Mouse (Mus musculus): Measurements from ENCODE around the gene Ghdc. TPM values are rescaled to one million over a fixed set of nuclear protein-coding genes. Genes with fewer than 3 reads are reported as not detected.

Gene Ghdc
- total RNA-seq, 2 experiments from 2014 or later = 7.0 to 8.7 TPM

DNA sequence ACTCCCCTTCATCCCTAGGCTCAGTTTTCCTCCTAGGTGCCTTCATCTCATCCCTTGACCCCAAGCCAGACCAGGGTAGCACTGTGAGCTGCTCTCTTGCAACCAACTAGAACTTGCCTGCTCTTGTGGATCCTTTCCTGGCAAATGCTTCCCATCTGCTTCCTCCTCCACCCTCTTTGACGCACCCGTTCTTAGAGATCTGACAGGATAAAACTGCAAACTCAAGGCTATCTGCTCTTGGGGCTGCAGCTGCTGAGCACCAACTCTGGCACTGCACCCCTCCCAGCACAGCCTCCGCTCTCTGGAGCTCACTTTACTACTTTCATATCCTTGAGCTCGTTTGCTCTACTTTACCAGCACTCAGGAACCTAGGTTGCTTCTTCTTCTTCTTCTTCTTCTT lies 22.1 kb downstream of the Ghdc start:
- no peak for DNase-seq (ENCODE audit: low spot score in 2 of 2)

DNA sequence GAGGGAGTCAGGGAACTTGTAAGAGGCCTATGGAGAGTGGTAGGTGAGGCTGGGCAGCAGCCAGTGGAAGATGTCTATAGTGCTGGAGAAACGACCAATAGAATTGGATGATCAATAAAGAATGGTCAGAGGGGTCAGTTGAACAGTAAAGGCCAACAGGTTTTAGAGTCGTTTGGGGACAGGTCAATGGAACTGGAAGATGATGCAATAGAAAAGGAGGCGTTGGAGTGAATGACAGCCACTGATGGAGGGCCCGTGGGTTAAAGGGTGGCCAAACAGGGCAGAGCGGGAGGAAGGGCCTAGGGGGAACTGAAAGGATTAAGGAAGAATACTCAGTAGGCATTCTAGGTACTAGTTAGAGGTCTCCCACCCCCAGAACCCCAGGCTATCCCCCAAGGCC lies 23.6 kb downstream of the Ghdc start:
- DNase-seq (ENCODE audit: low spot score in 2 of 2) = no peak

DNA sequence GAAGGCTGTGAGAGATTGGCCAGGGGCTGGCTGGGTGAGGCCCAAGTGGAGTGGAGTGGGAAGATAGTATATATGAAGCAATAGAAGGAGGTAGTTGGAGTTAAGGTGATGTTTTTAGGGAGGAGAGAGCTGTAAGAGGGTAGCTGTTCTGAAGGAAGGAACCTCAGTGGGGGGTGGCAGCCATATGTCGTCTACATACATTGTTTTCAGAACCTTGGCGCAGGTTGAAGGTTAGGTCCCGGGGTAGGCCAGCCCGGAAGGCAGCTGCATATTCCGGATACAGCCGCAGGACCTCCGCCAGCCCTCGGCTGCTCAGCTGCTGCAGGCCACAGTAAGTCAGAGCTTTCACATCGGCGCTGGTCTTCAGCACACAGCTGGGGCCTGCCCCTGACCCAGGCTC lies 24.2 kb downstream of the Ghdc start:
- DNase-seq (ENCODE audit: low spot score in 2 of 2) = no peak

DNA sequence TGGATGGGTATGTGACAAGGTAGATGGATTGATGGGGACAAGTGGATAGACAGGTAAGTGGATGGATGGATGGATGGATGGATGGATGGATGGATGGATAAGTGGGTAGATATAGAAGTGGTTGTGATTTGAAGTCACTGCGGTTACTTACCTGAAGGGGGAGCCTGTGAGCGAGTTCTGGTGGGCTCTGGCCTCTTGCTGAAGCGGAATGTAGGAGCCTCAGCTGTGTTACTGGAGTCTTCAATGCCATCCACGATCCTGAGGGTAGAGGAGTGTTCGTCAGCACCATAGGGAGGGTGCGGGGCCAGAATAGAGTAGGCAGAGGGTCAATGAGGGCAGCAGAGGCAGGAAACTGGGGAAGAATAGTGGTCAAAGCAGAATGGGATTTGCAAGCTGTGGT lies 25.7 kb downstream of the Ghdc start:
- no peak for DNase-seq (ENCODE audit: low spot score in 2 of 2)

DNA sequence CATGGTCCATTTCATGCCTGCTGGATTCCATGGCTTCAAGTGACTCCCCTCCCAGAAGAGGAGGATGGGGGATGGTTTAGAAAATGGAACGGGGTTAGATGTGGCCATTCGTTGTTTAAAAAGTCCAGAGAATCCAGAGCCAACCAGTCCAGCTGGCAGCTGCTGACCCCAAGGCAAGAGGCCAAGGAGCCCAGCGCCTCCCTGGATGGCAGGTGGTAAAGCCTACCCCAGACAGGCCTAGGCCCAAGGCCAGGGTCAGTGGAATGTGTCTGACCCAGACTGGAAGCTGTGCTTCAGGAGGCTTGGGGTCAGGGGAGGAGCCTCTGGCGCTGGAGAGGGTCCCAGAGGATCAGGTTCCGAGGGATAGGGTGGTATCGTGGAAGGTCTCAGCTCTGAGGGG lies 29.4 kb downstream of the Ghdc start:
- DNase-seq (ENCODE audit: low spot score in 2 of 2) = no peak

DNA sequence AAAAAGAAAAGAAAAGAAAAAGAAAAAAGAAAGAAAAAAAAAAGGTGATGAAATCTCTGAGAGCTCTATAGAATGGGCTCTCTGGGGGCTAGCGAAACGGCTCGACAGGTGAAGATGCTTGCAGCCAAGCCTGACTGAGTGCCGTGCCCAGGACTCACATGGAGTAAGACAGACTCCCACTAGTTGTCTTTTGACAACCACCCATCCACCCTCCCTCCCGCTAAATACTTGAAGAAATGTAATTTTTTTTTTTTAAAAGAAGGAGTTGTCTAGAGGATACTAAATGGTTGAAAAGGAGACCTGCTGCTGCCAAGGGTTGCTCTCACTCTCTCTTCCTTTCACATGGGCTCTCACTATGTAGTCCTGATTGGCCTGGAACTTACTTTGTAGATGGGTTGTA lies 32.0 kb downstream of the Ghdc start:
- no peak for DNase-seq (ENCODE audit: low spot score in 2 of 2)

DNA sequence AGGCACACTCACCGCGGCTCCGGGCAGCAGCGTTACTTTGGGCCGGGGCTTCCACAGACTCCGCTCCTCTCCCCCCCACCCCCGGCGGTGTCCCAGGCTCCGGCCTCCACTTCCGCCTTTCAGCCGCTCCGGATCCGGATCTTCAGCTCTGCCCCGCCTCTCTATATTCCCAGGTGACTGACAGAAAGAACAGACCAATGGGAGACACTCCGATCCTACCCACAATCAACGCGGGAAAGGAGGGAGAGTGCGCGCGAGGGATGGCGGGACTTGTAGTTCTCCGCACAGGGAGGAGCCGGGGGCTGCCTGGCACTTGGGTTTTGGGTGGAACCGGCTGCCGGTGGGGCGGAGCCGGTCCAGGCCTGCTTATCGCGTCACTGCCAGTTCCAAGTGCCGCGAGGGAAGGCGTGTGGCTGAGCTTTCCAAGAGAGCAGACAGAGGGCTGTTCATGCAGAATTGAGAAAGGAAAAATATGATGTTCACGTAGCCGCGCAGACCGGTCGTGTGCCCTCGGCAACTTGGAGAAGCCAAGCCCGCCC lies 32.6 kb downstream of the Ghdc start, which contains the start of gene Rab5c:
TSS of gene Rab5c (minus strand) at position 150 of the 539 bp plus-strand sequence.
- DNase-seq (ENCODE audit: low spot score in 2 of 2) = peak; percentile 97 to 99

DNA sequence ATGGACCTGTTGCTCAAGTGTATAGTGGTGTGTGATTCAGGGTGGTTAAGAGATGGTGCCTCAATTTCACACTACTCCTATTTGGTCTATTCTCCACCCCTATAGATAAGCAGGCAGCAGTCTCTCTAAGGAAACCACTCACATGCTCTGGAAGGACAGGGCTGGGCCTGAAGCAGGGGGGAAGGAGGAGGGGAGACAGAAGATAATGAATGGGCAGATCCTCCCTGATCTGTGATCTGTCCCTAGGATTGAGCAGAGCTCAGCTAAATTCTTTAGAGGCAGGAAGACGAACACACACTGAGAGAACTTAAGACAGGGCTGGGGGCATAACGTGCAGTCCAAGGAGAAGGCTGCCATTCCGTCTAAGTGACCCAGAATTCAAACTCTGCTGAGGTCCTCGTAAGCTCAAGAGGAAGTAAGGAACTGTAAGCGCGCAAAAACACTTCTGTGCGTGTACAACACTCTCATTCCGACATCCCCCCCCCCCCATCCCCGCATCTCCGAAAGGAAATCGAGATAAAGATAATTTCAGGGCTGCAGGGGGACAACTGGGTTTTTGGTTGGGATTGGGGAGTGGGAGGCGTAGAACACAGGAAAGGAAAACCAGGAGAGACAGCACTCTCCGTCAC lies 33.5 kb downstream of the Ghdc start:
- DNase-seq (ENCODE audit: low spot score in 2 of 2) = no peak

DNA sequence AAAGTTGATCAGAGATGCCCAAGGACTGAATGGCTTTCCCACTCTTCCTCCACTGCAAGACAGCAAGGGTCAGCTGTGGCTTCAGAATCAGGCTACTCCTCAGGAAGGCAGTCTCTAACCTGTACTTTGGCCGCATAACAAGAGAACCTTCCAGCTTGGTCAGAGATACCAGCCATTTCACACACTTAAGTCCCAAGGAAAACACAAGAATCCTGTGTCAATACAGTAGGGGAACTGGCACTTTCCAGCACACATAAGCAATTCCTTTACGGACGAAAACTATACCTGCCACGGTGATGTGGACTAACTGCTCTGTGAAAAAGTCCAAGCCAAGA lies 34.0 kb downstream of the Ghdc start:
- DNase-seq (ENCODE audit: low spot score in 2 of 2) = no peak

DNA sequence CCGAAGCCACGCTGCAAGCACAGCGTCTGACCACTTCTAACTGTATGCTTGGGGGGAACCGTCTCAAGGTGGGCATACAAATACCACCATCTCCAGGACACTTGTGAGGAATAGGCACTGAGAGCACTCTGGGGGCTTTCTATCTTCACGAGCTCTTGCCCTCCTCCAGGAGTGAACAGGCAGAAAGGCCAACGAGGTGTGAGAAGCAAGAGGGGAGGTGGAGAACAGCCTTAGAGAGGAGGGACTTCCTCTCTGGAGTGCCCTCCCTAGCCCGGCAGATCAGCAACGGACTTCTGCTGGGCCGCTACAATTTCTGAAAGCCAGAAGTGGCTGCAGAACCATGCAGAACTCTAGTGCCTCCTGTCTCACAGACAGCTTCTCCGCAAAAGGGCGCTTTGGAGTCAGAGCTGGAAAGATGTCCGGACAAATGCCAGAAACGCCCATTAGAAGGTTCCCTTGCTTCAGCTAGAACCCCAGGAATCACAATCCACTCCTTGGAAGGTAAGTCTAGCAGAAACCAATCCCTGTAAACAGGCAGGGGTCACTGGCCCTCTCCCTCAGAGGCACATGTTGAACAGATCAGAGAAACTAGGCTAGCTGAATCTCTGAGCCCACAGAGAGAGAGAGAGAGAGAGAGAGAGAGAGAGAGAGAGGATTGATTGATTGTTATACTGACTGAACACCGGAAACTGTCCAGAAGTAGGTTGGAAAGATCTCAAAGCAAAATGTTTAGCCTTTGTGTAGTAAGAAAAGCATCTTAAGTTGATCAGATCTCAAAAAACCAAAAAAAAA lies 34.6 kb downstream of the Ghdc start:
- no peak for DNase-seq (ENCODE audit: low spot score in 2 of 2)

DNA sequence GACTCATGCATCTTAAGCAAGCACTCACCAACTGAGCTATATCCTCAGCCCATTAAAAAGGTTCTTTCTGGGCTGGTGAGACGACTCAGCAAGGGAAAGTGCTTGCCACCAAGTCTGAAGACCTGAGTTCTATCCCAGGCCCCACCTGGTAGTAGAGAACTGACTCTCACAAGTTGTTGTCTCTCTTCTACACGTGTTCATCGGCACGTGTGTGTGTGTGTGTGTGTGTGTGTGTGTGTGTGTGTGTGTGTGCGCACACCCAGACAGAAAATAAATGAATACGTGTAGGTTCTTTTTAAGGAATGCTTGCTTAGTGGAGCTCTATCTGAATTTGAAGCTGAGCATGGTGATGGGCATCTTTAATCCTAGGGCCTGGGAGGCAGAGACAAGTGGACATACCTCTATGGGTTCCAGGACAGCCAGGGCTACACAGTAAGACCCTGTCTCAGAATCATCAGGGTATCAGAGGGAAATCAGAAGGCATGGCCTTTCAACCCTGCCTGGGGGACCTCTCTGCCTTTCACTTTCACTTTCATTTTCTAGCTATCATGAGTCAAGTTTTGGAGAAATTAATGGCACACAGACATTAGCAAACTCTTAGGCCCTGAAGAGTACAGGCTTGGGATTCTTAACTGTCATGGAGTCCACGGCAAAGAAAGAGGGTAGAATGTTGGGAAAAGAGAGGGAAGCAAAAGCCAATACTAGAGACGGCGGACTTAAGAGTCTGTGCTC lies 35.5 kb downstream of the Ghdc start:
- DNase-seq (ENCODE audit: low spot score in 2 of 2) = no peak

DNA sequence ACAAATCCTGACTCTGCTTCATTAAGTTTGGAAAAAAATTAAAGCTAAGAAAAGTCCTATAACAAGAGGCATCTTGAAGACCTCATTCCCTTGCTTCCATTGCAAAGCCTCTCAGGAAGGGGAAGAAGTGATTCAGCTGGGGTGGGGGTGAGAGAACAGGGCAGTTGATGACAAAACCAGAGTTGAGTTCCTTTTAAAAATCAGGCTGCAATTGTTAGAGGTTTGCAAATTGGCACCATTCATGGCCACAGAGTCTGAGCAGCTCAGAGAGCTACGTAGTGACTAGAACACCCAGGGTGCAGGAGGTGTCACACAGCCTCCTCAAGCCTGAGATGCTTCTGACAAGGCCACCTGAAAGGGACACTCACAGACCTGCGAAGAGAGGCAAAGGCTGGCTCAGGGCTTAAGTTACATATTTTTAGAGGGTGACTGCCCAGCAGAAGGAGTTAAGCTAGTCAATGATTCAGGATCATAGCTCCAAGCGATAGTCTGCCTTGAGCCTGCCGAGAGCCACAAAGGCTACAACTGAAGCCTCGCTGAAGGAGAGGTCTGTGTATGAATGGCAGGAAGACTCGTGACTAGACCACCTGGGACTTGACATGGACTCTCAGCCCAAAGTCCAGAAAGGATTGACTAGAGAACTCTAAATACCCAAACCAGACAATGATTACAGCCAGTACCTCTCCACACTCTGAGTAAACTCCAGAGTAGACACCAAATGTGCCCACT lies 40.1 kb downstream of the Ghdc start:
- no peak for DNase-seq (ENCODE audit: low spot score in 2 of 2)

DNA sequence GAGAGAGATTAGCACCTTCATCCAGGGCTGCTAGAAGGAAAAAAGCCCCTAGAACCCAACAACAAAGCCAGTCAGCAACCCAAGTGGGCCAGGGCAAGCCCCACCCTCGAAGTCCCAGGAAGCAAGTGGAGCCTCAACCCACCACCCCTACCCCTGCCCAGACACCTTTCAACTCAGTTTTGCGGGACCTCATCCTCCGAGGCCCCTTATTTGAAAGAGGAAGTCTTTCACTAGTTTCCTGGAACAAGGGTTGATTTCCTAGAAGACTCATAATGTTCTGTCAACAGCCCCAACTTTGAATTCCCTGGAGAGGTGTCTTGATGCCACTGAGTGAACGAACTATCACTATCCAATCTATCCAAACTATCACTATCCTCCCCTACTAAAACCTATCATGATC lies 40.8 kb downstream of the Ghdc start:
- no peak for DNase-seq (ENCODE audit: low spot score in 2 of 2)

DNA sequence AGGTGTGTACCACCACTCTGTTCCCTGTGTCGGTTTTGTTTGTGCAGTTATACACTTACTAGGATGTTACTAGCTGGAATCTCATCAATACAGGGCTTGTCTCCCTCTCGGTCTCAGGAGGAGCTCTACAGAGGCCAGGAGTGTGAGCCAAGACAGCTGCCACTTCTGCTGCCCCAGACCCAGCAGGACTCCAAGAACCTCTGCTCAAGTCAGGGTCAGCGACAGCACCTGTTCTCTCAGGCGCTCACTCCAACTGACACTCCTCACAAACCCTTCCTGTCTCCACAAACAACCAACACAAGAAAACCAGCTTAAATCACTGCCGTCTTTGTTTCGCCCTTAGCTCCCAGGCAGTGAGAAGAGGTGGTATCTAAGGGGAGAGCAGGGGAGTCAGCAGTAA lies 42.2 kb downstream of the Ghdc start:
- no peak for DNase-seq (ENCODE audit: low spot score in 2 of 2)

DNA sequence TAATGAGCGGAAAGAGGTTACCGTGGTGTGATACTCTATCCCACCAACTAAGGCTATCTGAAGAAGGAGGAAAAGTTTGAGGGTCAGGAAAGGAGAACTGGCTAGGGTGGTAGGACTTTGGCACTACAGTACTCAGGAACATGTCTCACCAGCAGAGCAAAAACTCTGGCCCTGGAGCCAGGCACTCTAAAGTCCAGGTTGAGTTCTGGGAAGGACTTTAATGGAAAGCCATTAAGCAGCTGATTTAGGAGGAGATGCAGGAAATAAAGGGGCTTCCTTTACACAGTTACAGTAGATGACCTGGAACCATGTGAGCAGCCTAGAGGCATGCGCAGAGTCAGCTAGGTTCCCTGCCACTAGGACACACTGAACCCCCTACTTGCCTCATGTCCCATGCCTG lies 43.6 kb downstream of the Ghdc start:
- no peak for DNase-seq (ENCODE audit: low spot score in 2 of 2)

DNA sequence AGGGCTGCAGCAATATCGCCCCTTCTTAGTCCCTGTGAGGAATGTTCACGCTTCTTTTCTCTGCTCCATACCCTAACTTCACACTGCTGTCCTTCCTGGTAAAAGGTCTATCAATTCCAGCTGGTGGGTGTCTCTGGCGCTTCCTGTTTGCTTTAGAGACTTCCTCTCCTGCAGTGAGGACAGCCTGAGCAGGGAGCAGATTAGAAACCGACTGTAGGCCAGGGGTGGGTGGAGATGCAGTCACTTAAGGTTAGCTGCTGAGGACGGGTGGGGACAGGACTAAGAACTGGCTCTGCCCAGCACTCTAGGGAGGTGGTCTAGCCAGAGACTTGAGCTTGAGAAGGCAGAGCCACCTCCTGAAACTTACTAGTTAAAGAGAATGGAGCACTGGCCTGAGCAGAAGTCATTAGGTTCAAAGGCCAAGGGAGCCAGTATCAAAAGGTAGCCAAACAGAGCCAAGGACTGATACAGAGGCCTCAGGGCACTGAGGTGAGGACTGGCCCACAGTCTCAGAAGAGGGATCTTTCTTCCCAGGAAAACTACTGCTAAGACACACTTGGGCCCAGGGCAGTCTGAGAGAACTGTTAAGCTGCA lies 45.7 kb downstream of the Ghdc start:
- no peak for DNase-seq (ENCODE audit: low spot score in 2 of 2)

DNA sequence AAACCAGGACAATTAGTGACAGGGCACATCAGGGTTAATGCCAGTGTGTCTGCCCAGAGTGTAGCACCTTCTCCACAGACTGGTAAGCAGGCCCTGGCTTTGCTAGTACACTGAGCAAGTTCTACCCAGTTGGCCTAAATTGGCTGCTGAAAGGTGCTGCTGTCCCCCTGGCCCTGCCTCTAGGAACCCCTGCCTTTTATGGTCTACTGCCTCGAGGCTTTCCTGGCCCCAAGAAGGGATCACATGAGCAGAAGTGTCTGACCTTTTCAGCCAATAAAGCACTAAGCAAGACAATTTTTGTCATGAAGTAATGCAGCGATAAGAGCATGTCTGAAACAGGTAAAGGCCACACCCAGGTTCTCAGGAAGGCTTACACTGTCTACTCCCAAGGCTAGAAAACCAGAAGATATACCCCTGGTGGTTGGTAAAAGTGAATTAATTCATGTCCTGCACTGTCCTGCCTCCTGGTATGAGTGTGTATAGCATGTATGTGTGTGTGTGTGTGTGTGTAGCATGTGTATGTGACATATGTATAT lies 48.2 kb downstream of the Ghdc start:
- no peak for DNase-seq (ENCODE audit: low spot score in 2 of 2)

DNA sequence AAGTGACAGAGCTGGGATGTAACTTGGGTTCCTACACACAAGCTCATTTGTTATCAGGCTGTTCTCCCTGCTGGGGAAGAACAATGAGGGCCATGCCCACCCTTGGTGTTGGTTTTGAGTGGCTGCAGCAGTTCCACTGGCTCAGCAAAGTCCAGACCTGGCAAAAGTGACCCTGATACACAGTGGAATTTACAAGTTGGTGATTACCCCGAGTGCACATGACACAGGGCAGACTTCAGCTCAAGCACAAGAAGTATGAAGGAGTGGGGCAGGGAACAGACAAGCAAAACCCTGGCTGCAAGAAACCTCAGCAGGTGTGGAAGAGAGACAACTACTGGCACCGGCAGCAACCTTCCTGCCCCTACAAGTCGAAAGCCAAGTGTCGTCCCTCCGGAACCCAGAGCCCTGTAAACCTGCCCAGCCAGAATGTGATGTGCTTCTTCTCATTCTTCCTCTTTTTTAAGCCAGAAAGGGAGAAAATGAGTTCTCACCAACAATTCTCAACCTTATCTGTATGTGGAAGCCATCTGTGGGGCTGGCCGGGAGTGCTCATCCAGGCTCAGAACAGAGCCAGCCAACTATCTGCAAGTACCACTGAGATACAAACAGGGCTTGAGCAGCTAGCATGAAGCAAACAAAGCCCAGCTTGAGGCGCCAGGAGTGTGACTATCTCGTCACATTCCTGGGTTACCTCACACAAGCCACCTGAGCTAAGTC lies 48.8 kb downstream of the Ghdc start:
- no peak for DNase-seq (ENCODE audit: low spot score in 2 of 2)

DNA sequence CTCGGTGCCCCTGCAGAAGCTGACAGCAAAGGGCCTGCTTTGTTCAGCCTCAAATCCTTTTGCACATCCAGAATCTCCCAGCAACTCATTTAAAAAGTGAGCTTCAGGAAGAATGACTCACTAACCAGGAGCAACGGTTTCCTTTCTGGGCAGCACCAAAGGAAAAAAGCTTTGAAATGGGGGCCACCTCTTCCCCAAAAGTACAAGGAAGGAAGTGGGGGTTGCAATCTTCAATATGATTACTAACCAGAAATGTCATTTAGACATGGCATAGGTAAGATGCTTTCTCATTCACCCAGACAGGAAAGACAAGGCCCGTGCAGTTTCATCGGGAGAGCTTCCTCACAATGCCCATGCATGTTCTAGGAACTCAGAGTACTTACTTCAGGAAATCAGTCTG lies 49.5 kb downstream of the Ghdc start:
- no peak for DNase-seq (ENCODE audit: low spot score in 2 of 2)

DNA sequence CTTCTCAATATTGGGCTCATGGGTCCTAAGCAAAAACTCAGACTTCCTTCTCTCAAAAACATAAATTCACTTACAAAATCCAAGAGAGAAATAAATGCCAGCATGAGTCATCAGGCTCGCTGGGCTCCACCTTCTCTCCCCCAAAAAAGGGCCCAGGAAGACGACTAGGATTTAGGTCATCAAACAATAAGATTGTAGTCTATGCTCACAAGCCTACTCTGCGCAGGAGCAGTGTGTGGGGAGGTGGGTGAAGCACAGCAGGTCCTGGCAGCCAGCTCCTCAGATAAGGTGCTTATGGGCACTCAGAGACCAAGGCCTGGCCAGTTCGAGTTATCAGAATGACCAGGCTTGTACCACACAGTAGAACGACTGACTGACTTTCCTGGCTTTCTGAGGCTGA lies 50.4 kb downstream of the Ghdc start:
- no peak for DNase-seq (ENCODE audit: low spot score in 2 of 2)
